Mouse (Mus musculus) right cerebral cortex, adult 2 months (tissue): ENCODE measurements around the gene Grik1.

ENCODE experiments used
- DNase-seq, 2 experiments: peaks; one replicate each; pipeline ENCODE4 v3.0.0; 2021 to 2022; ENCODE audit warnings: low spot score in 2 of 2

Gene Grik1

DNA sequence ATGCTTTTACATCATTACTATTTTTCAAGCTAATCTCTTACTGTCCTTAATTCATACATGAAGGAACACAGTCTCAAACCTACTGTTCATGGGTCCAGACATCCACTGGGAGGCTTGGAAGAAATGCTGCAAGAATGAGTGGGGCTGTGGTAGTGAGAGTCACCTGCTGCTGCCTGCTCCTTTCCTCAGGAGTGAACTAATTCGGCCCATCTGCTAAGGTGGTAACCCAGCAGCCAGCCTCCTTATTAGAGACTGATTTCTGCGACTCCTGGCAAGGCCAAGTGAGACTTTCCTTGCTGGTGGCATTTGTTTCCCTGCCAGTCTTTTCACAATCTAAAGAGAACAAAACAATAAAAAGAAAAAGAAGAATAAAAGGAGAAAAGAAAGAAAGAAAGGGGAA, 147.9 kb downstream of the Grik1 start:
- DNase-seq, result no peak

DNA sequence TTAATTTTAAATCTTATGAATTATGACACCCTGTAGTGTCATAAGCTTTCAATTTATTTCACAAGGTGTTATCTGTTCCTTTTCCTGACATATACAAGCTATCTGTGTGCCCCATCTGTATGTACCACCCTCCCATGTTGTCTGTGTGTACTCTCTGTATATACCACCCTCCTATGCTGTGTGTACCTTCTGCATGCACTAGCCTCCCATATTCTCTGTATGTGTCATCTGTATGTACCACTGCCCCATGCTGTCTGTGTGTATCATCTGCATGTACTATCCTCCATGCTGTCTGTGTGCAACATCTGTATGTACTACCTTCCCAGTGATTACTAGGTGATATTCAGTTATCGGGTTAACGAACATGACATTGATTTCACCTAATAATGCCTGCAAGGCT, 148.5 kb downstream of the Grik1 start:
- no peak for DNase-seq

DNA sequence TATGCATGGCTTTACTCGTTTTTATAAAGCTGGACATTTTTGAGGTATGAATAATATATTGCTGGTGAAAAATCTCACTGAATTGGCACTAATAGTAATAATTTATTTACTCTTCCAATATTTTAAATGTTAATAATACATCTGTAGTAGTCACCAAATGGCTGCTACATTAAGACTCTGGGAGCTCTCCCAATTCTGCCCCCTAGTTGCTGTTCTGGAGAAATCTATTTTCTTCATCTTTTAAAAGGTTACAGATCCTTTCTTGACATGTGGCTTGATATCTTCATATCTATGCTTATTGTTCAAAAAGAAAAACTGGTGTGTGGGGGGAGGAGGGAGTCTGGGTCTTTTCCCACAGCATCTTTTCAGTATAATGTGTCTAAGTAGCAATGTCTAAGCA, 151.2 kb downstream of the Grik1 start:
- no peak for DNase-seq

DNA sequence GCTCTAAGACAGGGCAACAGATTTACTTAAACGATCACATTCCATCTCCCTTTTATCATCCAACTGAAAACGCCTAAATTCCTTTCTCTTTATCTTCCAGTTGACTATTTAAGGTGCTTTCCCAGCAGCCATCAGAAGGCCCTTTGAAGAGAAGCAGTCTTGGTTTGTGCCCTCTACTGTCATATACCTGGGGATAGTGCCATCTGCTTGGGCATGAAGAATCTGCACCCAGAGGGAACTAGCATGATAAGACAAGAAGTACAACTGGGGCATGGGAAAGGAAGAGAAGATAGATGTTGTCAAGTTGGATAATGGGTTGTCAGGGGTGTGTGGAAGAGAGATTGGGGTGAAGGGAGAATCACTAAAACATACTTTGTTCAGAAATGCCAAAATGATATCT, 157.1 kb downstream of the Grik1 start:
- DNase-seq, result no peak

DNA sequence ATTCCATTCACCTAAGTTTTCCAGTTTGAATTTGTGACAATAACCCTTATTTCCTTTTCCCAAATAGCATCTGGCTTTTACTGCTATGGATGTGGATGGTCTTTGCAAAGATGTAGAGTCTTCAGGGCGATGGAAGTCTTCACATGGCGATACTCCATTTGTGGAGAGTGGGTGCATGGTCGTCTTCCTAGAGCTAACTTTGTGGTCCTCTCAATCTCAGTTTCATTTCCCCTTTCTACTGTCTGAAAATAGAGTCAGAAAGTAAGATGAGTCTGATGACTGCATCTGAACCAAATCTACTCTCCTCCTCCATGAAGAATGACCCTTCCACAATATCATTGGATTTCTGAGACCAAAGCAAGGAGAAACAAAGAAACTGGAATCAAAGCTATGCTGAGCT, 159.0 kb downstream of the Grik1 start:
- DNase-seq, result no peak

GRCm38 (mm10) chr16:88125098-88125497, 165.0 kb downstream of the Grik1 start:
- no peak for DNase-seq

- peak; percentile 6 to 13 for DNase-seq
Observed at GRCm38 (mm10) chr16:88112551-88113138, 177.4 kb downstream of the Grik1 start.

GRCm38 (mm10) chr16:88111459-88111858, 178.6 kb downstream of the Grik1 start:
- no peak for DNase-seq

GRCm38 (mm10) chr16:88094206-88094789, 195.8 kb downstream of the Grik1 start:
- DNase-seq, result peak in 1 of 2 experiments; percentile 20

DNA sequence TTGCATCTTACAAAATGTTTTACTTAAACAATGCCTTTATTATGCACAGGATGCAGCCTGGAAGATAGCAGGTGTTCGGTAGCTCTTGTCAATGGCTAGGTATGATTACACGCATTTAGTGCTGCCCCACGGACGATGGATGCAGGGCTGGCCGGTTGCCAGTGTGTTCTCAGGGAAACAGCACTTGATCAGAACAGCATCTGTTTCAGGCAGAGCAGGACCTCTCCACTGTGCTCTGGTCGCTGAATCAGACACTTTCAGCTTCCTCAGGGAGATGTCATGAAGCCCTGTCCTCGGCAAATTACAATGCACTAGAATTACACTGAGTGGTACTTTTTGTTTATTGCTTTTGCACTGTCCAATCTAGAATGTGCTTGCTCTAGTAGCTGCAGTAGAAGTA, 202.8 kb downstream of the Grik1 start:
- no peak for DNase-seq

GRCm38 (mm10) chr16:88074716-88075115, 215.3 kb downstream of the Grik1 start:
- no peak for DNase-seq

- no peak for DNase-seq
Observed at GRCm38 (mm10) chr16:88060936-88061335, 229.1 kb downstream of the Grik1 start.

- no peak for DNase-seq
Observed at GRCm38 (mm10) chr16:88048121-88048520, 241.9 kb downstream of the Grik1 start.

- DNase-seq, result no peak
Observed at GRCm38 (mm10) chr16:88044321-88044720, 245.7 kb downstream of the Grik1 start.

- no peak for DNase-seq
Observed at GRCm38 (mm10) chr16:88042458-88042857, 247.6 kb downstream of the Grik1 start.

DNA sequence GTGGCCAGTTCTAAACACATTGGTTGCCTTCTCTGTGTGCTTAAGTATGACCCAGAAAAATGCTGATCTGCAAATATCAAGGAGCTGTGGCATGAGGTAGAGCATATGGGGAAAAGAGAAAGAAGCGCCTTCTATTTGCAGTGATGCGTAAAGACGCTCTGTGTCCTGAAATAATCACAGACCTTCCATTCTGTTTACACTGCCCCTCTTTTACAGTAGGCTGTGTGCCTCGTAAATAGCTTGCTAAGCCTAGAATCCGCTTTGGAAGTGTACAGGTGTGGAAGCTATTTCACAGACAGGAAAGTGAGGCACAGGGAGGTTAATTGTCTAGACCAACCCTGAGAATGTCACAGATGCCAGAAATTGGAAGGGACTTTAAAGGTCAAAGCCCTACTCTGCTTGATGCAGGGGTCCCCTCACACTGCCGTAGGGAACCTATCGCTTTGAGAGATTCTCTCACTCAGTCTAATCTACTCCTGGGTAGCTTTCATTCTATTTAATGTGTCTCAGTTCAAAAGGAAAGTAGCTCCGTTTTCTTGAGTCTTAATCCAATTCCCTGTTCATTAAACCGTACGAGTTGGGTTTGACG, 251.5 kb downstream of the Grik1 start:
- DNase-seq, result no peak

DNA sequence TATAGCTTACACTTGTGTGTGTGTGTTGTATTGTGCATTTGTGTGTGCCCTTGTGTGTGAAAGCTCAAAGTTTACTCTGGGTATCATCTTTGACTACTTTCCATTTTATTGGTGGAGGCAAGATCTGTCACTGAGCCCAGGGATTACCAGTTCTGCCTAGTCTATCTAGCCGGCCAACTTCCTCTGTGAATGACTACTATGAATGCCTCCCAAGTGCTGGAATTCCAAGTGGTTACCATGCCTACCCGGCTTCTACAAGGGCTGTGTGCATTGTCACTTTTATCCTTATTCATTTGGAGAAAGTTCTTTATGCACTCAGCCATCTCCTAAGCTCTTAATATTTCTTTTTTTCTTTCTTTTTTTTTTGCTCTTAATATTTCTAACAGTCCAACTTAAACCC, 301.3 kb downstream of the Grik1 start:
- DNase-seq, result no peak

- DNase-seq, result no peak
Observed at GRCm38 (mm10) chr16:87984201-87984870, 305.7 kb downstream of the Grik1 start.

GRCm38 (mm10) chr16:87974076-87974443, 316.0 kb downstream of the Grik1 start:
- no peak for DNase-seq

DNA sequence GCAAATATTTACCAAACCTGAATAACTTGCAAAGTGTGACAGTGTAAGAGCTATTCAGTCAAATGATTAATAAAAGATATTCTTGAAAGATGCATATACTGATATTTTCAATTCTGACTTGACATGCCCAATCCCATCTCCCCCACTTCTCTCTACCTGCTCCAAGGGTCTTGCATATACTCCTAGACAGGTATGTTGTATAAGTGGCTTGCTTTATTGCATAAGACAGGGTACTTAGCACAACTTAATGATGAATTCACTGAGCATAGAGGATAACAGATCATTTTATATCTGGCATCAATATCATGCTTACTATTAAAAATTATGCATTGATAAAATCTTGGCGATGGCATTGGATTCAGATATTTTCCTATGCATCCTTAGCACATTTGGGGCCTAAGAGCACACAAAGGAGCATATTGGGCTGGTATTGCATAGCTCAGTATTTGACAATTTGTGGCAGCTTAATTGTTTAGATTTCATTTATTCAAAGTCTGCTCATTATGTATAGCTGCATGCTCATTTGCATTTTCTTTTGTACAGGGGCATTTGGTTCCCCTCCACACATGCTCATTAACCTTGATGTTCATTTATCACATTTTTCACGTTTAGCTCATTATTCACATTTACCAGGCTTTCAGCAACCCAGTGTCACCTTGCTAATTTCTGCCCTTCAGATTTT, 316.5 kb downstream of the Grik1 start:
- DNase-seq, result no peak

- no peak for DNase-seq
Observed at GRCm38 (mm10) chr16:87971911-87972310, 318.2 kb downstream of the Grik1 start.

DNA sequence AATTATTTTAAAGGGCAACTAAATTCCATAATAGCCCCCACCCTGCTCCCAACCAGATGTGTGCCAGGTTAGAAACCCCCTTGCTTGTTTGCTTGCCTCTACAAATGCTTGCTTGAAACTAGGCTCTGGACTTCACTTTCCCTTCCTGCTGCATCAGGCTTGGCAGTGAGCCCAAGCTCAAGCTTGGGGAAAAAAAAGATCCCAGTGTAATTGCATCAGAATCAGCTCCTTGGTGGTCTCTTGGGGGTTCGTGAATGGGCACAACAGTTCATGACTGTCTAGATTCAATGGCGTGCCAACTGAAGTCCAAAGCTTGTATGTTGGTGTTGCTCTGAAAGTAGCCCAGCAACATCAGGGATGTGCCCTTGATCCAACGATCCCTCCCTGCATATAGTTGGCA, 320.1 kb downstream of the Grik1 start:
- DNase-seq, result no peak

- DNase-seq, result no peak
Observed at GRCm38 (mm10) chr16:87961419-87961818, 328.6 kb downstream of the Grik1 start.
